Mouse (Mus musculus) frontal cortex, postnatal 10 days (tissue): ENCODE measurements around the gene Atp10a.

Experiments
- DNase-seq, 2 experiments: peaks; one replicate each; pipeline ENCODE4 v3.0.0; 2022; ENCODE audit warnings: low spot score in 2 of 2, mixed read lengths in 1 of 2

The Atp10a gene

DNA sequence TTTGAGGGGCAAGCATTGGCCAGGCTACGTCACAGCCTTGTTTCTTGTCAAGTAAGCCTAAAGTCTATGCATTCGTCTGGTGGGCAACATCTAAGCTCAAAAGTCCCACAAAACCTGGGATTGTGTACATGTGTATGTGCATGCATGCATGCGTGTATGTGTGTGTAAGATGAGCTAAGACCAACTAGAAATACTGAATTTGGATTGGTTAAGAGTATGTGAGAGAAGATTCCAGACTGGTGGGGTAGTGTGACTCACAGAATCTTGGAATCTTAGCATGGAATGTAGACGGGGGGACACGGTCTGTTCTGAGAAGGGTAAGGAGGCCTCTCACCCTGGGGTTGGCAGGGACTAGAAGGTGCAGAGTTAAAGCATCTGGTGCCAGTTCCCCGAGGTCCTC lies at the start of gene Atp10a:
Gene Atp10a (plus strand): TSS at position 301 of the 400 bp plus-strand sequence.
- no peak for DNase-seq

GRCm38 (mm10) chr7:58618048-58618447 lies 37.9 kb upstream of the Atp10a start:
- DNase-seq, result no peak

DNA sequence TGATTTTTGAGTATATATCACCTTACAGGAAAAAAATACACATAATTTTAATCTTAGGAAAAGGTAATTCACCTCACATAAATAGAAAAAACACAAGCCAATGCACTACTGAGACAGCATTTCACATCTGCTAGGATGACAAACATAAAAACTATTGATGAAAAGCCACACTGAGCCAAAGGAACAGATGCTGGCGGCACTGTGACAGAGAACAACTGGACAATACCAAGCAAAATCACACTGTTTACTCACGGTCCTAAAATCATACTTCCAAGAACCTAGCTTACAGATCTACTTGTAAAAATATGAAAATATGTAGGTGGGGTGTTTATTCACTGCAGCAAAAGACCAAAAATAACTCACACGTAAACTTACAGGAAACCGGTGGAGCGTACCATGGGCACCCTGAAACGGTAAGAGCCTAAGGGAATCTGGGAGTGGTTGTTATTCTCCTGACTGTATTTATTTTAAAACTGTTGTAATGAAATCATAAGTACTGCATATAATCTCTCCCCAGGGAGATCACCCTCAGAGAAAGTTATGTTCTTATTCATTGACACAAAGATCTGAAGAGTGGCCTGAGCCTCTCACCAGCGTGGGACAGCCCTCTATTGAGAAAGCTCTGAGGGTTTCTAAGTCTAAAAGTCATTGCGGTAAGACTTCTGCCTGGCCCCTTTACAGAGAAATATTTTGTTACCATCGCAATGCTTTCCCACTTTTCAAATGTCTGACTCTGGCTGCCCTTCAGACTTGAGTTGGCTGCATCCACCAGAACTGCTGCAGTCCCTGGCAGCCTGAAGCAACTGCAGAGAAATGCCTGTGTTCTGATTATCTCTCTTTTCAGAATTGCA lies 29.4 kb upstream of the Atp10a start:
- DNase-seq, result no peak

- DNase-seq, result no peak
These were observed 28.6 kb upstream of the Atp10a start for GRCm38 (mm10) chr7:58627381-58627780.

DNA sequence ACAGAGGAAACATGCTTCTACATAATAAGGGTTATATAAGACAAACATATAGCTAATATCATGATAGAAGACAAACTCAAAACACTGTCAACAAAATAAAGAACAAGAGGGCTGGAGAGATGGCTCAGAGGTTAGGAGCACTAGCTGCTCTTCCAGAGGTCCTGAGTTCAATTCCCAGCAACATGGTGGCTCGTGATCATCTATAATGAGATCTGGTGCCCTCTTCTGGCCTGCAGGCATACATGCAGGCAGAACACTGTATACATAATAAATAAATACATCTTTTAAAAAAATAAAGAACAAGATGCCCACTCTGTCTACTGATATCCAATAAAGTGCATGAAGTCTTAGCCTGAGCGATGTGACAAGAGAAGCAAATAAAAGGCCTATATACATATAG lies 26.7 kb upstream of the Atp10a start:
- no peak for DNase-seq

DNA sequence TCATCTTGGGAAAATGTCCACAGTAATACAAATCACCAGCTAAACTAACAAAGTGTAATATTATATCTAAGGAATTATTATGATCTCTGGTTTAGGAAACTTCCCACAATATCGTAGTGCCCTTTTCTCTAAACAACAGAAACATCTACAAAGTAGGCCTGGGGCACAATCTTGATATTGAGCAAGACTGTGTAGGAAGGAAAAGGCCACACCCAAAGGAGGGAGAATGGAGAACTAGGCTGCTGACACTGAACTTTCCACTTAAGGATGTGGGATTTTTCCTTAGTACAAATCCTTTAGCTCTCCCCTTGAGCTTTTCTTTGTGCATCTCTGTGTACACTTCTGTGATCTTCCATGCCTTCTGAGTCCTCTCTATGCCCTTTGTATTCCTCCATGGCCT lies 22.3 kb upstream of the Atp10a start:
- no peak for DNase-seq

DNA sequence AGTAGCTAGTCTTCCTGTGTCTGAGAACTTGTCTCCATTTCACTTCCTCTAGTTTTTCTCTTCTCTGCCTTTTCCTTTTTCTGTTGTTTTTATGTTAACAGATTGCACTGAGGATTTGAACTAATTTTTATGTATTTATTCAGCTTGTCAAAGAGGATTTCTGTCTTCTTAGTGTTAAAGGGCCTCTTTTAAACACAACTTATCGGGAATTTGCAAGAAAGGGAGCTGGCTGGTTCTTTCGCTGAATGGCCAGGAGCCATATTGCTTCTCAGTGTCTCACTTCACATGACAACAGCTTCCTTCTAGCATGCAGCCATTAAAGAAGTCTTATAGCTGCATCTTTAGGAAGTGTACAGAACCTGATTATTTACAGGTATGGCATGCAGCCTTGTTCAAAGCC lies 16.3 kb upstream of the Atp10a start:
- no peak for DNase-seq

- no peak for DNase-seq
These were observed 15.5 kb upstream of the Atp10a start for GRCm38 (mm10) chr7:58640456-58640855.

DNA sequence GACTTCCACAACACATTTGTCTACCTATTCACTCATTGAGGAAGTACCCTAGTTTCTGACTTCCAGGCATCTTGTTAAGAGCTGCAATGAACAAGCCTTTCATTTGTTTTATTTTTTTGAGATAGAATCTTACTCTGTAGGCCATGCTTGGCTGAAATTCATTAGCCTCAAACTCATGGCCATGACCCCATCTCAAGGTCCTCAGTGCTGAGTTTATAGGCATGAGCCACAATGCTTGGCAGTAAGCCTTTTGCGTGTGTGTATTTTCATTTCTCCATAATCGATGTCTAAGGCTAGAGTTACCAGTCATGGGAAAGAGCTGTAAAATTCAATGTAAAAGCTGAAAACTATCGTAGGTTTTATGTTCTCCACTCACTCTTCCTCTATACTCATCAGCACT lies 14.1 kb upstream of the Atp10a start:
- no peak for DNase-seq

- no peak for DNase-seq
These were observed 8.6 kb upstream of the Atp10a start for GRCm38 (mm10) chr7:58647404-58647803.

DNA sequence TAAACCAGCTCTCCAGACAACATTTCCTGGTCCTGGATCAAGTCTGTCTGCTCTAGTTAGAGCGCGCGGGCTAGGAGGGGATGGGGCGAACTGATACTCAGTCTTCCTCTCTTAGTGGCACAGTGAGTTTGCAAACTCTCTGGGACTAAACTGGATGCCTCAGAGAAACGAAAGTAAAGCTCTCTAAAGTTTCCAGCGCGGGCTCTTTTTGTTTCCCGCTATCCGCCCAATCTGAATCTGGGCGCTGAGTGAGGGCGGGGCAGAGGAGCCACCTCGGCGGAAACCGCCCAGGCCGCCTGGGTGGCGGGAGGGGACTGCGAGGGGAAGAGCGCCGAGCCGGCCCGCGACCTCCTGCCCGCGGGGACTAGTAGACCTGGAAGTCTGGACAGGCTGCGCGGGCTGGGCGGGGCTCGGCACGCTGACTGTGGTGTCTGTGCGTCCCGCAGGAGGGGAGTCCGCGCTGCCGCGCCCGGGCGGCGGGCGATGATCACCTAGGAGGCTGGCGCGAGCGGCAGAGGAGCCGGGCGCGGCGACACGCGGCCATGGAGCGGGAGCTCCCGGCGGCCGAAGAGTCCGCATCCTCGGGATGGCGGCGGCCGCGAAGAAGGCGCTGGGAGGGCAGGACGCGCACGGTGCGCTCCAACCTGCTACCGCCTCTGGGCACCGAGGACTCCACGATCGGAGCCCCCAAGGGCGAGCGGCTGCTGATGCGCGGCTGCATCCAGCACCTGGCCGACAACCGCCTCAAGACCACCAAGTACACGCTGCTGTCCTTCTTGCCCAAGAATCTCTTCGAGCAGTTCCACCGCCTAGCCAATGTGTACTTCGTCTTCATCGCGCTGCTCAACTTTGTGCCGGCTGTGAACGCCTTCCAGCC lies 2.2 kb downstream of the Atp10a start:
- DNase-seq, result peak in 1 of 2 experiments; percentile 25

DNA sequence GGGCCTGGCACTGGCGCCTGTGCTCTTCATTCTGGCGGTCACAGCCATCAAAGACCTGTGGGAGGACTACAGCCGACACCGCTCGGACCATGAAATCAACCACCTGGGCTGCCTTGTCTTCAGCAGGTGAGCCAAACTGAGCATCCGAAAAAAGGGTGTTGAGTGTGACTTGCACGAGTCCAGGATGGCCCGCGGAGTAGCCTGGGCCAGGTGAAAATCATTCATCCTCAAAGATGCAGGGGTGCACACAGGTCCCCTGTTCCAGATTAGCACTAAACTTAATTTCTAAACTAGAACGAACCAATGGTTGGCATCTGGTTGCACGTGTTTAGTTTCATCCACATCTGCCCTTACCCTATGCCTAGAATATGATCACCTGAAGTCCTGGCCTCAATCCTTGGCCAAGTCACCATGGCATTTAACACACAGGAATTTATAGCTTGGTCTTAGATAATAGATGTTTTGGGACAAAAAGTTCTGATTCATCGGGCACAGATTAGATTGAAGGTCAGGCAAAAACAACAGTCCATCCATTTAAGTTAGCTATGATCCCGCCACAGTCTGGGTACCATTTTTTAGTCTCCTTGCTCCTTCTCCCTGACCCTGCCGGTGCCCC lies 2.9 kb downstream of the Atp10a start:
- DNase-seq, result no peak

- DNase-seq, result no peak
These were observed 4.1 kb downstream of the Atp10a start for GRCm38 (mm10) chr7:58660046-58660445.

DNA sequence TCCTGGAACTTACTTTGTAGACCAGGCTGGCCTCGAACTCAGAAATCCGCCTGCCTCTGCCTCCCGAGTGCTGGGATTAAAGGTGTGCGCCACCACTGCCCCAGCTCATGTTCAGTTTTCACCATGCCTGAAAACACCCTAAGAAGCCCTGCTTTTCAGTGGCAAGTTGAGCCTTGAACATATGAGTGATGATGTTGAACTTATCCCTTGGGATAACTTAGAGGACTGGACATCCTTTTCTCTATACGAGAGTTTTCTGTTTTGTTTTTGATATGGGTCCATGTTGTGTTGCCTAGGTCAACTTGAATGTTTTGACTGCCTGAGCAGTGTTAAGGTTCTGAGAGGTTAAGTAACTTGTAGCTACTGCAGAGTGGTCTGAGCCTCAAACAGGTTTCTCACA lies 4.7 kb downstream of the Atp10a start:
- no peak for DNase-seq

DNA sequence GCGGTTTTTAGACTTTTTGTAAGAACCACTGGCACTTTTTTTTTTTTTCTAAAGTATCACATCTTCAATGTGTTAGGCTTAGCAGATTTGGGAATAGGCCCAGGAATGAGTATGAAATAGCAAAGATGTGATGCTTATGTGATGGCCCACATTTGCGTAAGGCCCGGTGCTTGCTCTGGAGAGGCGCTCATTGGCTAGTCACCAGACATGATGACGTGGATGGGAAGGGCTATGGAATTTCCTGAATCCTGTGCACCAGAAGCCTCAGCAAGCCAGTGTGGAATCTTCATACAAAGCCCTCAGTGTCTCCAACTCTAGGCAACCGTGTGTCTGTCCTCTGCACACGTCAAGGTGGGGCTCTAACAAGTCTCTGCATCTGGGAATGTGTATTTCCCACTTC lies 5.1 kb downstream of the Atp10a start:
- DNase-seq, result no peak

- no peak for DNase-seq
These were observed 12.7 kb downstream of the Atp10a start for GRCm38 (mm10) chr7:58668617-58669016.

DNA sequence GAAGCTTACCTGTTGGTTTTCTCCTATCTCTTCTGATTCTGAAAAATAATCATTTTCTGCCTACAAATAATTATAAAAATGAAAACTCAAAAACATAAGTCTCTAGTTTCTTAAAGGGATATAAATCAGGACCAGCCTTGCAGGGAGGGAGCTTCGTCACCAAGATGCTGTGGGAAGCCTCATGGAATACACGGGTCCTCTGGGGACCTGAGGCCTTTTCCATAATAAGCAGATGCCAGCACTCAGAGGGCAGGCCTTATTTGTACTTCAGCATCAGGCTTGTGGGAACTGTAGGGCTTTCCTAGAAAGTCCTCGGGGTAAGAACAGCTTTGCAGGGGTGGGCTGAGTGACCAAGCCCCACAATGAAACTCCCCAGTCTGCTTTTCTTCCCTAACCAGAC lies 20.1 kb downstream of the Atp10a start:
- DNase-seq, result no peak

GRCm38 (mm10) chr7:58677111-58677805 lies 21.3 kb downstream of the Atp10a start:
- DNase-seq, result no peak

DNA sequence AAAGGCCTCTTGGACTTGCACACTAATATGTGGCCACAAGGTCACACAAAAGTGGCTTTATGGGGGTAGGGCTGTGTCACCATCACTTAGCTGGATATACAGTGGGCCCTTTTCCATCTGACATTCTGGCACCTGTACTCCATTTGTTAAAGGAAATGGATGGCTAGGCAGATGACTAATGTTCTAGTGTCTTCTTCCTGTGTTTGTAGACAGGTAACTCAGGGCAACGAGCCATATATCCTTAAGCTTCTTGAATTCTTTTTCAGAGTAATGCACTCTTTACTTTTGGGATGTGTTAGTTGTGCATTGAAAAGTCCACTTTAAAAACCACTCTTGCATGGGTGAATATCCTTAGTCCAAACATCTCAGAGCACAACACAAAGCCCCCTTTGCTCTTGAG lies 30.0 kb downstream of the Atp10a start:
- DNase-seq, result no peak

DNA sequence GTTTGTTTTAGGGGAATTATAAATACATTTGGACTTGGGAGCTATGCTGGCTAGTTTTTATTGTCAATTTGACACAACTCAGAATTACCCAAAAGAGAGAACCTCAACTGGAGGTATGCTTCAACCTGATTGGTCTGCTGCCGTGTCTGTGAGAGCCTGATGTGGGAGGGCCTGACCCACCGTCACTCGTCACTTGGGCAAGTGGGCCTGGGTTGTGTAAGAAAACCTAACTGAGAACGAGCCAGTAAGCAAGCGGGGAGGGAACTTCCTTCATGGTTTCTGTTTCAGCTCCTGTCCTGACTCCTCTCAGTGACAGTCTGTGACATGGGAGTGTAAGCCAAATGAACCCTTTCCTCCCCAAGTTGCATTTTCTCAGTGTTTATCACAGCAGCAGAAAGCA lies 30.6 kb downstream of the Atp10a start:
- DNase-seq, result no peak

- no peak for DNase-seq
These were observed 31.0 kb downstream of the Atp10a start for GRCm38 (mm10) chr7:58686997-58687396.
